Mouse (Mus musculus): ENCODE results near the gene Rln1. TPM values are rescaled to one million over a fixed set of nuclear protein-coding genes. Genes with fewer than 3 reads are reported as not detected.

Rln1 gene
- polyA plus RNA-seq (2016; fragmentation: Nextera tagmentation; extraction: Ambion mirVana), result 1.4 and 2.2 TPM in 2 replicates

- Histone ChIP-seq H3K9me3 (no peaks in the 10 kb centered on the region), H3K27me3 (ENCODE audit: insufficient read depth, poor library complexity, severe bottlenecking) (peaks cover 12% of the 10 kb centered on the region; the same call in 1 of the 2 replicates), H3K36me3 (no peaks in the 10 kb centered on the region), H3K4me1 (replicated peaks) (peaks cover 11% of the 10 kb centered on the region; the same call in 1 of the 2 replicates), H3K27ac (peak within 1 kb of the TSS; percentile 85), H3K4me3 (peak within 1 kb of the TSS; percentile 54)
- 2% methylated on average over 23 of the region's 23 CpGs for WGBS
- peak; percentile 63 for DNase-seq (ENCODE audit: low spot score)
Measured at GRCm38 (mm10) chr19:29334068-29334745, at the start of gene Rln1. TSS of gene Rln1 (minus strand) at chr19:29334670.

- Histone ChIP-seq H3K27me3 (ENCODE audit: insufficient read depth, poor library complexity, severe bottlenecking) (no peaks in the 10 kb centered on the region), H3K36me3 (no peaks in the 10 kb centered on the region), H3K9me3 (no peaks in the 10 kb centered on the region), H3K4me1 (replicated peaks) (no peaks in the 10 kb centered on the region), H3K4me3 (no peak overlapping the region), H3K27ac (no peak overlapping the region)
- no peak for DNase-seq (ENCODE audit: low spot score)
- WGBS, result 92% methylated on average over 5 of the region's 5 CpGs
Measured at GRCm38 (mm10) chr19:29383368-29383767, 48.9 kb upstream of the Rln1 start.

- no peaks in the 10 kb centered on the region for H3K36me3 ChIP-seq
- WGBS, result 91% methylated on average over 14 of the region's 14 CpGs
- no peak overlapping the region for H3K27ac ChIP-seq
- H3K4me3 ChIP-seq, result no peak overlapping the region
- H3K27me3 ChIP-seq (ENCODE audit: insufficient read depth, poor library complexity, severe bottlenecking), result no peaks in the 10 kb centered on the region
- DNase-seq (ENCODE audit: low spot score), result no peak
- no peaks in the 10 kb centered on the region for H3K9me3 ChIP-seq
- H3K4me1 ChIP-seq (replicated peaks), result no peaks in the 10 kb centered on the region
Measured at GRCm38 (mm10) chr19:29379839-29380603, 45.6 kb upstream of the Rln1 start.

- Histone ChIP-seq H3K36me3 (no peaks in the 10 kb centered on the region), H3K27ac (no peak overlapping the region), H3K9me3 (no peaks in the 10 kb centered on the region), H3K4me1 (replicated peaks) (no peaks in the 10 kb centered on the region), H3K4me3 (no peak overlapping the region), H3K27me3 (ENCODE audit: insufficient read depth, poor library complexity, severe bottlenecking) (no peaks in the 10 kb centered on the region)
- no peak for DNase-seq (ENCODE audit: low spot score)
- 73% methylated on average over 3 of the region's 3 CpGs for WGBS
Measured at GRCm38 (mm10) chr19:29376382-29376781, 41.9 kb upstream of the Rln1 start.

- no peak overlapping the region for H3K4me3 ChIP-seq
- no peaks in the 10 kb centered on the region for H3K27me3 ChIP-seq (ENCODE audit: insufficient read depth, poor library complexity, severe bottlenecking)
- no peak for DNase-seq (ENCODE audit: low spot score)
- no peaks in the 10 kb centered on the region for H3K36me3 ChIP-seq
- 87% methylated on average over 9 of the region's 9 CpGs for WGBS
- H3K9me3 ChIP-seq, result no peaks in the 10 kb centered on the region
- no peak overlapping the region for H3K27ac ChIP-seq
- H3K4me1 ChIP-seq (replicated peaks), result no peaks in the 10 kb centered on the region
Measured at GRCm38 (mm10) chr19:29374947-29375346, 40.5 kb upstream of the Rln1 start.

GRCm38 (mm10) chr19:29373438-29373837, 39.0 kb upstream of the Rln1 start:
- H3K36me3 ChIP-seq, result no peaks in the 10 kb centered on the region
- 44% methylated on average over 11 of the region's 11 CpGs for WGBS
- 0 out of 2 replicates have a peak overlapping the region, but pooled peaks have one; percentile 21 for H3K4me3 ChIP-seq
- H3K27ac ChIP-seq, result no peak overlapping the region
- H3K9me3 ChIP-seq, result no peaks in the 10 kb centered on the region
- H3K4me1 ChIP-seq (replicated peaks), result no peaks in the 10 kb centered on the region
- H3K27me3 ChIP-seq (ENCODE audit: insufficient read depth, poor library complexity, severe bottlenecking), result no peaks in the 10 kb centered on the region
- no peak for DNase-seq (ENCODE audit: low spot score)

GRCm38 (mm10) chr19:29372621-29373020, 38.2 kb upstream of the Rln1 start:
- no peaks in the 10 kb centered on the region for H3K36me3 ChIP-seq
- no peaks in the 10 kb centered on the region for H3K9me3 ChIP-seq
- H3K4me3 ChIP-seq, result no peak overlapping the region
- H3K27me3 ChIP-seq (ENCODE audit: insufficient read depth, poor library complexity, severe bottlenecking), result peaks cover 3% of the 10 kb centered on the region; the same call in 1 of the 2 replicates
- WGBS, result 91% methylated on average over 3 of the region's 3 CpGs
- no peak overlapping the region for H3K27ac ChIP-seq
- no peaks in the 10 kb centered on the region for H3K4me1 ChIP-seq (replicated peaks)
- DNase-seq (ENCODE audit: low spot score), result no peak

- H3K4me1 ChIP-seq (replicated peaks), result peaks cover 5% of the 10 kb centered on the region; the same call in 1 of the 2 replicates
- H3K27me3 ChIP-seq (ENCODE audit: insufficient read depth, poor library complexity, severe bottlenecking), result peaks cover 7% of the 10 kb centered on the region; the same call in 1 of the 2 replicates
- H3K36me3 ChIP-seq, result no peaks in the 10 kb centered on the region
- no peak overlapping the region for H3K27ac ChIP-seq
- H3K9me3 ChIP-seq, result no peaks in the 10 kb centered on the region
- H3K4me3 ChIP-seq, result no peak overlapping the region
- DNase-seq (ENCODE audit: low spot score), result no peak
- 88% methylated on average over 4 of the region's 4 CpGs for WGBS
Measured at GRCm38 (mm10) chr19:29372138-29372537, 37.7 kb upstream of the Rln1 start.

- H3K4me1 ChIP-seq (replicated peaks), result peaks cover 10% of the 10 kb centered on the region; the same call in 1 of the 2 replicates
- H3K36me3 ChIP-seq, result no peaks in the 10 kb centered on the region
- WGBS, result 86% methylated on average over 18 of the region's 18 CpGs
- no peak for DNase-seq (ENCODE audit: low spot score)
- H3K4me3 ChIP-seq, result no peak overlapping the region
- H3K9me3 ChIP-seq, result no peaks in the 10 kb centered on the region
- H3K27ac ChIP-seq, result no peak overlapping the region
- peaks cover 10% of the 10 kb centered on the region; the same call in 1 of the 2 replicates for H3K27me3 ChIP-seq (ENCODE audit: insufficient read depth, poor library complexity, severe bottlenecking)
Measured at GRCm38 (mm10) chr19:29371284-29372081, 37.0 kb upstream of the Rln1 start.

GRCm38 (mm10) chr19:29370545-29371283, 36.2 kb upstream of the Rln1 start:
- DNase-seq (ENCODE audit: low spot score), result no peak
- H3K27me3 ChIP-seq (ENCODE audit: insufficient read depth, poor library complexity, severe bottlenecking), result peaks cover 15% of the 10 kb centered on the region
- H3K9me3 ChIP-seq, result no peaks in the 10 kb centered on the region
- 91% methylated on average over 7 of the region's 7 CpGs for WGBS
- no peaks in the 10 kb centered on the region for H3K36me3 ChIP-seq
- H3K4me3 ChIP-seq, result no peak overlapping the region
- no peak overlapping the region for H3K27ac ChIP-seq
- peaks cover 10% of the 10 kb centered on the region; the same call in 1 of the 2 replicates for H3K4me1 ChIP-seq (replicated peaks)

- Histone ChIP-seq H3K4me3 (no peak overlapping the region), H3K27ac (no peak overlapping the region), H3K27me3 (ENCODE audit: insufficient read depth, poor library complexity, severe bottlenecking) (peaks cover 15% of the 10 kb centered on the region), H3K36me3 (no peaks in the 10 kb centered on the region), H3K9me3 (no peaks in the 10 kb centered on the region), H3K4me1 (replicated peaks) (peaks cover 10% of the 10 kb centered on the region; the same call in 1 of the 2 replicates)
- WGBS, result 73% methylated on average over 12 of the region's 12 CpGs
- no peak for DNase-seq (ENCODE audit: low spot score)
Measured at GRCm38 (mm10) chr19:29370112-29370511, 35.6 kb upstream of the Rln1 start.
